Mouse (Mus musculus): Measurements from ENCODE around the gene Cdkn2a.

DNA sequence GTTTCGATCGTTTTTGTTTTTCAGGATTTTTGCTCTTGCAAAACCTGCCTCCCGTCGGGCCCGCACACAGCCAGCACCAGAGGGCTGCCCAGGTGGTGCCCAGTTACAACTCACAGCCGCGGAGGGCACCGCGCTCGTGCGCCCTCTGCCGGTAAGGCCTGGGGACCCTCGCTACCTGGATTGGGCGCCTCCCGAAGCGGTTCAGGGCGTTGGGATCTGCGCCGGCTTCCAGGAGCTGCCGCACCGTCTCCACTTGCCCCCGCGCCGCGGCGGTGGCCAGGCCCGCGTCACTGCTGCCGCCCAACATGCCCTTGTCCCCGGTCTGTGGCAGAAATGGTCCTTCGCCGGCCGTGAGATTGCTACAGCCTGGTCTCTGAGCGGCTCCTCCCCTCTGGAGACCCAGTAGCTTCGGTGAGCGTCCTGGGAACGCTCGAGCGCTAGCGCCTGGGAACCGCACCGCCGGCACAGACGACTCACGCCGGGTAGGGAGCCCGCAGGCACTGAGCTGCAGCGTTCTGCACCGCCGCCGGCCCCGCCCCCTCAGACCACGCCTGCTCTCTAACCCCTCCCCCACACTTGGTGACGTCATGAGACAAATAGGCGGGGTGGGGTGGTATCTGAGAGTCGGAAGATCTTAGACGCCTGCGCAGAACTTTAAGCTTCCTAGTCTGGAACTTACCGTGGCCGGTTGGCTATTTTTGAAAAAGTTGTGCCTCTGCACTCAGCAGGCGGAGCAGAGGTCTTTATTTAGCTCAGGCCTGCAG lies 16.2 kb upstream of the Cdkn2a start, which contains the start of gene Cdkn2b:
- TF ChIP-seq GATA1 (IDR thresholded peaks at IDR 0.05; ENCODE audit: low read length) (no peak), TAL1 (IDR thresholded peaks at IDR 0.05; ENCODE audit: low read length) (no peak)
